Mouse (Mus musculus): ENCODE results near the gene Nol12.

- TF ChIP-seq CTCF (IDR thresholded peaks at IDR 0.05; ENCODE audit: low read depth, low read length) (no peak), POLR2A (IDR thresholded peaks at IDR 0.05; ENCODE audit: insufficient read depth, low read length) (no peak)
Measured at GRCm38 (mm10) chr15:78892440-78892839, 42.3 kb upstream of the Nol12 start.
